ENCODE assay signal across 8 mouse cellular contexts in genomic region chr8:84207811-84208210, GRCm38 (mm10). TPM values are rescaled to one million over a fixed set of nuclear protein-coding genes. Genes with fewer than 3 reads are reported as not detected.
DNase-seq lines count a peak whose midpoint lies in the region; ATAC-seq and TF ChIP-seq lines count a peak whose summit lies in the region.

No protein-coding gene starts in this region.

- H3K4me2 ChIP-seq in neural tube, embryonic 12.5 days (replicated peaks) = 0 out of 2 replicates have a peak overlapping the region, but pooled peaks have one; percentile 3
- H3K4me2 ChIP-seq in embryonic facial prominence, embryonic 14.5 days (ENCODE audit: low read depth, low read length) = no peak overlapping the region; the same call in 1 of the 2 replicates
- H3K4me2 ChIP-seq in neural tube, embryonic 13.5 days = no peak overlapping the region

- DNase-seq in neural tube, embryonic 10.5 days (ENCODE audit: extremely low spot score, low spot score) = no peak
- peak; percentile 62 for DNase-seq in embryonic facial prominence, embryonic 14.5 days (ENCODE audit: low spot score)
- DNase-seq in liver, adult 2 months (ENCODE audit: extremely low read depth, low read depth, low spot score) = peak; percentile 28
- DNase-seq in cerebellum, adult 11 months = no peak
- no peak for DNase-seq in ovary, postnatal 14 days (ENCODE audit: low spot score)

- H3K79me2 ChIP-seq in liver, adult 2 months (ENCODE audit: control insufficient read depth, insufficient read depth, low read length) = no peaks in the 10 kb centered on the region

- peaks cover 44% of the 10 kb centered on the region for H3K4me1 ChIP-seq in neural tube, embryonic 12.5 days
- peaks cover 16% of the 10 kb centered on the region for H3K4me1 ChIP-seq in embryonic facial prominence, embryonic 14.5 days (ENCODE audit: control insufficient read depth, insufficient read depth, low read length)
- 0 out of 2 replicates have a peak, but pooled peaks cover 2% of the 10 kb centered on the region for H3K4me1 ChIP-seq in liver, adult 2 months (ENCODE audit: control insufficient read depth, insufficient read depth, low read length)
- H3K4me1 ChIP-seq in neural tube, embryonic 13.5 days (replicated peaks) = peaks cover 49% of the 10 kb centered on the region

- 69% methylated on average over 7 of the region's 7 CpGs for WGBS in neural tube, embryonic 12.5 days
- WGBS in embryonic facial prominence, embryonic 14.5 days = 46% methylated on average over 7 of the region's 7 CpGs
- 60% methylated on average over 7 of the region's 7 CpGs for WGBS in liver, adult 2 months
- 60% methylated on average over 7 of the region's 7 CpGs for WGBS in neural tube, embryonic 13.5 days

- no peak overlapping the region for H3K4me3 ChIP-seq in neural tube, embryonic 12.5 days
- H3K4me3 ChIP-seq in embryonic facial prominence, embryonic 14.5 days (ENCODE audit: low read depth, low read length) = no peak overlapping the region
- H3K4me3 ChIP-seq in liver, adult 2 months (ENCODE audit: insufficient read depth, low read depth, low read length) = peak overlapping the region; percentile 6; the same call in 1 of the 2 replicates
- H3K4me3 ChIP-seq in neural tube, embryonic 13.5 days = no peak overlapping the region

- H3K9me3 ChIP-seq in neural tube, embryonic 12.5 days = no peaks in the 10 kb centered on the region
- no peaks in the 10 kb centered on the region for H3K9me3 ChIP-seq in embryonic facial prominence, embryonic 14.5 days (ENCODE audit: control insufficient read depth, low read length)
- H3K9me3 ChIP-seq in neural tube, embryonic 13.5 days = no peaks in the 10 kb centered on the region

- no peaks in the 10 kb centered on the region for H3K27me3 ChIP-seq in neural tube, embryonic 12.5 days (replicated peaks)
- no peaks in the 10 kb centered on the region for H3K27me3 ChIP-seq in embryonic facial prominence, embryonic 14.5 days (replicated peaks; ENCODE audit: control insufficient read depth, insufficient read depth, low read length)
- no peaks in the 10 kb centered on the region for H3K27me3 ChIP-seq in liver, adult 2 months (ENCODE audit: control insufficient read depth, insufficient read depth, low read length)
- no peaks in the 10 kb centered on the region for H3K27me3 ChIP-seq in neural tube, embryonic 13.5 days

- H3K27ac ChIP-seq in neural tube, embryonic 12.5 days = 0 out of 2 replicates have a peak overlapping the region, but pooled peaks have one; percentile 17
- peak overlapping the region; percentile 76 for H3K27ac ChIP-seq in embryonic facial prominence, embryonic 14.5 days (replicated peaks; ENCODE audit: low read depth, low read length)
- H3K27ac ChIP-seq in liver, adult 2 months (replicated peaks; ENCODE audit: insufficient read depth, low read depth, low read length) = peak overlapping the region; percentile 18; the same call in 1 of the 2 replicates
- peak overlapping the region; percentile 67 for H3K27ac ChIP-seq in neural tube, embryonic 13.5 days (replicated peaks)

- H3K9ac ChIP-seq in neural tube, embryonic 12.5 days = no peak overlapping the region
- peak overlapping the region; percentile 31 for H3K9ac ChIP-seq in embryonic facial prominence, embryonic 14.5 days (ENCODE audit: low read depth, low read length)
- peak overlapping the region; percentile 12 for H3K9ac ChIP-seq in liver, adult 2 months (ENCODE audit: low read depth, low read length)
- H3K9ac ChIP-seq in neural tube, embryonic 13.5 days = peak overlapping the region; percentile 35; the same call in 1 of the 2 replicates

- 0 out of 2 replicates have a peak, but pooled peaks have one; percentile 3 for TF ChIP-seq POLR2A in liver, adult 2 months (IDR thresholded peaks at IDR 0.05; ENCODE audit: extremely low read depth, insufficient read depth, low read length)

- no peak for ATAC-seq in neural tube, embryonic 12.5 days (ENCODE audit: low FRiP score, low read depth)
- ATAC-seq in embryonic facial prominence, embryonic 14.5 days (ENCODE audit: low read depth) = no peak
- ATAC-seq in hematopoietic stem cell, adult 5-6 weeks (replicated peaks in 1 of 2; ENCODE audit: insufficient read depth in 1 of 2, low FRiP score in 2 of 2, low TSS enrichment in 1 of 2, low read depth in 1 of 2, poor library complexity in 2 of 2, severe bottlenecking in 2 of 2) = peak; percentile 65 to 68
- no peak for ATAC-seq in neural tube, embryonic 13.5 days (ENCODE audit: low read depth)

- no peak for TF ChIP-seq CTCF in liver, adult 2 months (IDR thresholded peaks at IDR 0.05; ENCODE audit: low read depth, low read length)

- peaks cover 37% of the 10 kb centered on the region for H3K36me3 ChIP-seq in neural tube, embryonic 12.5 days
- peaks cover 70% of the 10 kb centered on the region for H3K36me3 ChIP-seq in embryonic facial prominence, embryonic 14.5 days (ENCODE audit: control insufficient read depth, insufficient read depth, low read length)
- peaks cover under 1% of the 10 kb centered on the region; the same call in 1 of the 2 replicates for H3K36me3 ChIP-seq in liver, adult 2 months (ENCODE audit: control insufficient read depth, insufficient read depth, low read length)
- peaks cover 28% of the 10 kb centered on the region for H3K36me3 ChIP-seq in neural tube, embryonic 13.5 days

RNA-seq across cellular contexts. Expression of gene Nanos3, which starts 22.8 kb away (rescaled TPM):
- 5.3 and 6.3 TPM in 2 replicates for polyA plus RNA-seq in neural tube, embryonic 12.5 days (2016; fragmentation: Nextera tagmentation; extraction: Ambion mirVana)
- polyA plus RNA-seq in embryonic facial prominence, embryonic 14.5 days (2014; fragmentation: Nextera tagmentation; extraction: Ambion mirVana) = 3.0 and 4.5 TPM in 2 replicates
- total RNA-seq in hematopoietic stem cell, adult 5-6 weeks (2017) = not detected in 2 replicates
- total RNA-seq in liver, adult 2 months (2014; rRNA removed) = not detected in 2 replicates
- not detected in 2 replicates for polyA plus RNA-seq in liver, adult 2 months (2012; rRNA removed)
- polyA plus RNA-seq in neural tube, embryonic 13.5 days (2015; fragmentation: Nextera tagmentation; extraction: Ambion mirVana) = 6.1 and 10.1 TPM in 2 replicates

RNA-seq across cellular contexts. Expression of gene Zswim4, which starts 29.0 kb away (rescaled TPM):
- polyA plus RNA-seq in neural tube, embryonic 12.5 days (2016; fragmentation: Nextera tagmentation; extraction: Ambion mirVana) = 52.8 and 57.9 TPM in 2 replicates
- 11.0 and 12.4 TPM in 2 replicates for polyA plus RNA-seq in embryonic facial prominence, embryonic 14.5 days (2014; fragmentation: Nextera tagmentation; extraction: Ambion mirVana)
- 6.8 and 13.4 TPM in 2 replicates for total RNA-seq in hematopoietic stem cell, adult 5-6 weeks (2017)
- total RNA-seq in liver, adult 2 months (2014; rRNA removed) = 2.8 and 3.7 TPM in 2 replicates
- polyA plus RNA-seq in liver, adult 2 months (2012; rRNA removed) = 6.9 and 8.4 TPM in 2 replicates
- polyA plus RNA-seq in neural tube, embryonic 13.5 days (2015; fragmentation: Nextera tagmentation; extraction: Ambion mirVana) = 32.9 and 34.7 TPM in 2 replicates

RNA-seq across cellular contexts. Expression of gene D8Ertd738e, which starts 41.7 kb away (rescaled TPM):
- polyA plus RNA-seq in neural tube, embryonic 12.5 days (2016; fragmentation: Nextera tagmentation; extraction: Ambion mirVana) = 256 and 282 TPM in 2 replicates
- polyA plus RNA-seq in embryonic facial prominence, embryonic 14.5 days (2014; fragmentation: Nextera tagmentation; extraction: Ambion mirVana) = 371 and 387 TPM in 2 replicates
- total RNA-seq in hematopoietic stem cell, adult 5-6 weeks (2017) = 68.7 and 88.1 TPM in 2 replicates
- total RNA-seq in liver, adult 2 months (2014; rRNA removed) = 103 and 115 TPM in 2 replicates
- polyA plus RNA-seq in liver, adult 2 months (2012; rRNA removed) = 99.3 and 105 TPM in 2 replicates
- 255 and 273 TPM in 2 replicates for polyA plus RNA-seq in neural tube, embryonic 13.5 days (2015; fragmentation: Nextera tagmentation; extraction: Ambion mirVana)

RNA-seq across cellular contexts. Expression of gene Mri1, which starts 49.3 kb away (rescaled TPM):
- polyA plus RNA-seq in neural tube, embryonic 12.5 days (2016; fragmentation: Nextera tagmentation; extraction: Ambion mirVana) = 60.7 and 63.3 TPM in 2 replicates
- polyA plus RNA-seq in embryonic facial prominence, embryonic 14.5 days (2014; fragmentation: Nextera tagmentation; extraction: Ambion mirVana) = 50.3 and 56.7 TPM in 2 replicates
- total RNA-seq in hematopoietic stem cell, adult 5-6 weeks (2017) = 12.5 and 16.5 TPM in 2 replicates
- total RNA-seq in liver, adult 2 months (2014; rRNA removed) = 17.1 and 25.8 TPM in 2 replicates
- polyA plus RNA-seq in liver, adult 2 months (2012; rRNA removed) = 43.1 and 75.7 TPM in 2 replicates
- polyA plus RNA-seq in neural tube, embryonic 13.5 days (2015; fragmentation: Nextera tagmentation; extraction: Ambion mirVana) = 50.6 and 50.8 TPM in 2 replicates

RNA-seq across cellular contexts. Expression of gene 4930432K21Rik, which starts 60.0 kb away (rescaled TPM):
- polyA plus RNA-seq in neural tube, embryonic 12.5 days (2016; fragmentation: Nextera tagmentation; extraction: Ambion mirVana) = 1.9 and 2.0 TPM in 2 replicates
- 0.77 and 1.0 TPM in 2 replicates for polyA plus RNA-seq in embryonic facial prominence, embryonic 14.5 days (2014; fragmentation: Nextera tagmentation; extraction: Ambion mirVana)
- 2.7 and 3.8 TPM in 2 replicates for total RNA-seq in hematopoietic stem cell, adult 5-6 weeks (2017)
- total RNA-seq in liver, adult 2 months (2014; rRNA removed) = not detected in 2 replicates
- polyA plus RNA-seq in liver, adult 2 months (2012; rRNA removed) = 0.07 and 0.11 TPM in 2 replicates
- polyA plus RNA-seq in neural tube, embryonic 13.5 days (2015; fragmentation: Nextera tagmentation; extraction: Ambion mirVana) = 1.4 and 1.6 TPM in 2 replicates

Comparison
In these comparisons a context has a peak if more than half of its experiments do, and no peak if none do; other contexts are left out.
1. ATAC-seq: peak in hematopoietic stem cell, adult 5-6 weeks (2 of 2); none in neural tube, embryonic 12.5 days (single experiment), embryonic facial prominence, embryonic 14.5 days (single experiment) and neural tube, embryonic 13.5 days (single experiment).
2. H3K27ac ChIP-seq: peak in every context shown above with its lines; median percentile 76 in embryonic facial prominence, embryonic 14.5 days; 67 in neural tube, embryonic 13.5 days; 18 in liver, adult 2 months; 17 in neural tube, embryonic 12.5 days.
3. DNase-seq: peak in embryonic facial prominence, embryonic 14.5 days (single experiment) and liver, adult 2 months (single experiment); none in neural tube, embryonic 10.5 days (single experiment), cerebellum, adult 11 months (single experiment) and ovary, postnatal 14 days (single experiment).